20 mouse cellular contexts compared by ENCODE assay signal in the genomic region with DNA sequence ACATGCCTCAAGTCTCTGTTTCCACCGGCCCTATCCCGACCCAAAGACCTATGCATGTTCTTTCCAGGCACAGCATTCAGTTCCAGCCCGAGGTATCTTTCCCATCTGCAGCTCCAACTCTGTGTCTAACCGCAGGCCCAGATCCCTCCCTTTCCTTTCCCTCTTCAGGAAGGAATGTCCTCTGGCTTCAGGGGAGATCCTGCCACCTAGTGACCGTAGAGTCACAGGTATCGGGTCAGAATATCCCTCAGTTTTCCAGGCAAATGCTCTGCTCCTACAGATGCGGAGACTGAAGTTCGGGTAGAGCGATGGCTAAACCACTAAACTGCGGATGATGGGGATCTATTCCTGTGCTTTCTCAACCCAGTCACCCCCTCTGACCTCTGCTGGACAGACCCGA. TPM values are rescaled to one million over a fixed set of nuclear protein-coding genes. Genes with fewer than 3 reads are reported as not detected.
A peak's percentile ranks its signal among the peaks of the same experiment; 100 is the strongest.
DNase-seq lines count a peak whose midpoint lies in the region; ATAC-seq and TF ChIP-seq lines count a peak whose summit lies in the region.
"Had no signal": no experiment of that assay in that cellular context is flagged by ENCODE, and none has a peak within 500 bp of the region (broad histone marks: within the 10 kb centered on the region; RNA-seq: fewer than 3 reads in every experiment).

No protein-coding gene starts in this region.

- DNase-seq in embryo, embryonic 10.5 days (ENCODE audit: low spot score) = peak; percentile 26
- DNase-seq in embryo, embryonic 9.5 days (ENCODE audit: extremely low spot score) = no peak
- DNase-seq in midbrain, embryonic 10.5 days (ENCODE audit: low spot score) = no peak
- DNase-seq in midbrain, embryonic 14.5 days = no peak
- DNase-seq in stomach, postnatal 0 days (ENCODE audit: low spot score) = no peak
- DNase-seq: cerebellum, adult 9-11 months; kidney, adult 18-20 months; kidney, postnatal 36 days; lung, postnatal 10 days; retina, postnatal 1 day; right cerebral cortex, postnatal 4 days; thymus, postnatal 36 days had no signal

- H3K27ac ChIP-seq in intestine, postnatal 0 days (ENCODE audit: low read depth, low read length) = no peak overlapping the region
- H3K27ac ChIP-seq in intestine, embryonic 15.5 days = no peak overlapping the region
- 0 out of 2 replicates have a peak overlapping the region, but pooled peaks have one; percentile 17 for H3K27ac ChIP-seq in midbrain, embryonic 10.5 days (replicated peaks)
- no peak overlapping the region for H3K27ac ChIP-seq in midbrain, embryonic 14.5 days (replicated peaks; ENCODE audit: low read depth, low read length)
- H3K27ac ChIP-seq in stomach, postnatal 0 days (replicated peaks) = no peak overlapping the region
- H3K27ac ChIP-seq: embryonic facial prominence, embryonic 12.5 days; hindbrain, embryonic 15.5 days had no signal

- no peaks in the 10 kb centered on the region for H3K9me3 ChIP-seq in intestine, postnatal 0 days (ENCODE audit: control insufficient read depth)
- no peaks in the 10 kb centered on the region for H3K9me3 ChIP-seq in intestine, embryonic 15.5 days
- no peaks in the 10 kb centered on the region for H3K9me3 ChIP-seq in midbrain, embryonic 10.5 days (replicated peaks)
- no peaks in the 10 kb centered on the region for H3K9me3 ChIP-seq in midbrain, embryonic 14.5 days (ENCODE audit: control insufficient read depth, low read length)
- no peaks in the 10 kb centered on the region for H3K9me3 ChIP-seq in stomach, postnatal 0 days (ENCODE audit: control insufficient read depth, low read length)
- H3K9me3 ChIP-seq: embryonic facial prominence, embryonic 12.5 days; hindbrain, embryonic 15.5 days had no signal

- no peak for ATAC-seq in intestine, postnatal 0 days
- ATAC-seq in intestine, embryonic 15.5 days = no peak
- no peak for ATAC-seq in midbrain, embryonic 14.5 days (ENCODE audit: low FRiP score, low TSS enrichment)
- ATAC-seq in stomach, postnatal 0 days (ENCODE audit: low FRiP score, low TSS enrichment) = no peak
- ATAC-seq: forebrain, embryonic 16.5 days; Patski had no signal

- no peak overlapping the region for H3K9ac ChIP-seq in intestine, postnatal 0 days (ENCODE audit: low read depth, low read length)
- H3K9ac ChIP-seq in intestine, embryonic 15.5 days = no peak overlapping the region
- no peak overlapping the region for H3K9ac ChIP-seq in midbrain, embryonic 14.5 days (replicated peaks; ENCODE audit: low read length)
- H3K9ac ChIP-seq in stomach, postnatal 0 days (ENCODE audit: low read length) = no peak overlapping the region
- H3K9ac ChIP-seq: embryonic facial prominence, embryonic 12.5 days; hindbrain, embryonic 15.5 days had no signal

- H3K4me1 ChIP-seq in intestine, postnatal 0 days (replicated peaks; ENCODE audit: control insufficient read depth, insufficient read depth, low read length) = no peaks in the 10 kb centered on the region
- no peaks in the 10 kb centered on the region for H3K4me1 ChIP-seq in intestine, embryonic 15.5 days (replicated peaks)
- H3K4me1 ChIP-seq in midbrain, embryonic 10.5 days = peaks cover 62% of the 10 kb centered on the region
- H3K4me1 ChIP-seq in midbrain, embryonic 14.5 days (ENCODE audit: control insufficient read depth, insufficient read depth, low read length) = peaks cover 39% of the 10 kb centered on the region
- H3K4me1 ChIP-seq in stomach, postnatal 0 days (replicated peaks; ENCODE audit: control insufficient read depth, insufficient read depth) = no peaks in the 10 kb centered on the region

- WGBS in intestine, postnatal 0 days = 48% methylated on average over 11 of the region's 11 CpGs
- 46% methylated on average over 11 of the region's 11 CpGs for WGBS in intestine, embryonic 15.5 days
- 65% methylated on average over 11 of the region's 11 CpGs for WGBS in midbrain, embryonic 10.5 days
- WGBS in midbrain, embryonic 14.5 days = 62% methylated on average over 11 of the region's 11 CpGs
- WGBS in stomach, postnatal 0 days = 55% methylated on average over 11 of the region's 11 CpGs

- no peaks in the 10 kb centered on the region for H3K36me3 ChIP-seq in intestine, postnatal 0 days (ENCODE audit: control insufficient read depth, insufficient read depth)
- no peaks in the 10 kb centered on the region for H3K36me3 ChIP-seq in intestine, embryonic 15.5 days
- peaks cover 20% of the 10 kb centered on the region; the same call in 1 of the 2 replicates for H3K36me3 ChIP-seq in midbrain, embryonic 10.5 days
- H3K36me3 ChIP-seq in midbrain, embryonic 14.5 days (ENCODE audit: control insufficient read depth, insufficient read depth, low read length) = 0 out of 2 replicates have a peak, but pooled peaks cover 2% of the 10 kb centered on the region
- no peaks in the 10 kb centered on the region for H3K36me3 ChIP-seq in stomach, postnatal 0 days (ENCODE audit: control insufficient read depth, insufficient read depth, low read length)
- H3K36me3 ChIP-seq: embryonic facial prominence, embryonic 12.5 days; hindbrain, embryonic 15.5 days had no signal

- no peak overlapping the region for H3K4me2 ChIP-seq in intestine, postnatal 0 days (replicated peaks; ENCODE audit: low read depth)
- no peak overlapping the region for H3K4me2 ChIP-seq in intestine, embryonic 15.5 days (replicated peaks)
- H3K4me2 ChIP-seq in midbrain, embryonic 14.5 days (ENCODE audit: low read length) = no peak overlapping the region
- no peak overlapping the region for H3K4me2 ChIP-seq in stomach, postnatal 0 days (replicated peaks; ENCODE audit: low read depth)
- H3K4me2 ChIP-seq: embryonic facial prominence, embryonic 12.5 days; hindbrain, embryonic 15.5 days; liver, embryonic 11.5 days had no signal

- no peak overlapping the region for H3K4me3 ChIP-seq in intestine, postnatal 0 days (ENCODE audit: low read depth, low read length)
- H3K4me3 ChIP-seq in intestine, embryonic 15.5 days (replicated peaks) = no peak overlapping the region
- H3K4me3 ChIP-seq in midbrain, embryonic 10.5 days = no peak overlapping the region
- no peak overlapping the region for H3K4me3 ChIP-seq in midbrain, embryonic 14.5 days (replicated peaks; ENCODE audit: low read depth, low read length)
- no peak overlapping the region for H3K4me3 ChIP-seq in stomach, postnatal 0 days (ENCODE audit: low read depth, low read length)
- H3K4me3 ChIP-seq: embryonic facial prominence, embryonic 12.5 days; hindbrain, embryonic 15.5 days; myocyte had no signal

- peak; percentile 51 for TF ChIP-seq CTCF in intestine, postnatal 0 days (IDR thresholded peaks at IDR 0.05; ENCODE audit: low read depth)
- peak; percentile 53 for TF ChIP-seq CTCF in stomach, postnatal 0 days (IDR thresholded peaks at IDR 0.05; ENCODE audit: low read depth)

- no peak for TF ChIP-seq EP300 in stomach, postnatal 0 days (optimal IDR thresholded peaks at IDR 0.05)

- H3K27me3 ChIP-seq in intestine, postnatal 0 days (replicated peaks; ENCODE audit: control insufficient read depth, insufficient read depth, low read length) = no peaks in the 10 kb centered on the region
- H3K27me3 ChIP-seq in intestine, embryonic 15.5 days (replicated peaks) = no peaks in the 10 kb centered on the region
- peaks cover 37% of the 10 kb centered on the region for H3K27me3 ChIP-seq in midbrain, embryonic 10.5 days (ENCODE audit: low read depth, poor library complexity, severe bottlenecking)
- no peaks in the 10 kb centered on the region for H3K27me3 ChIP-seq in midbrain, embryonic 14.5 days (ENCODE audit: control insufficient read depth, insufficient read depth, low read length)
- H3K27me3 ChIP-seq in stomach, postnatal 0 days (ENCODE audit: control insufficient read depth, insufficient read depth, low read length) = no peaks in the 10 kb centered on the region
- H3K27me3 ChIP-seq: Patski had no signal

RNA-seq across cellular contexts. Expression of a gene that starts 30.3 kb away (rescaled TPM):
- 2.3 and 2.9 TPM in 2 replicates for polyA plus RNA-seq in intestine, postnatal 0 days (2015; fragmentation: Nextera tagmentation; extraction: Ambion mirVana)
- polyA plus RNA-seq in intestine, embryonic 15.5 days (2015; fragmentation: Nextera tagmentation; extraction: Ambion mirVana) = 3.5 and 3.8 TPM in 2 replicates
- polyA plus RNA-seq in midbrain, embryonic 10.5 days (2016; fragmentation: Nextera tagmentation; extraction: Ambion mirVana) = 34.8 and 57.9 TPM in 2 replicates
- polyA plus RNA-seq in midbrain, embryonic 14.5 days (2014; fragmentation: Nextera tagmentation; extraction: Ambion mirVana) = 170 and 189 TPM in 2 replicates
- polyA plus RNA-seq in stomach, postnatal 0 days (2015; fragmentation: Nextera tagmentation; extraction: Ambion mirVana) = 18.8 and 22.4 TPM in 2 replicates
